Mouse (Mus musculus): ENCODE measurements around the gene Tra2a.

The Tra2a gene

GRCm38 (mm10) chr6:49233356-49233755 is 30.5 kb downstream of the Tra2a start:
- DNase-seq (ENCODE audit: low spot score in 2 of 2) = no peak

- no peak for DNase-seq (ENCODE audit: low spot score in 2 of 2)
Measured at GRCm38 (mm10) chr6:49228126-49228679, 35.6 kb downstream of the Tra2a start.

GRCm38 (mm10) chr6:49227184-49227735 is 36.6 kb downstream of the Tra2a start:
- DNase-seq (ENCODE audit: low spot score in 2 of 2) = no peak

- no peak for DNase-seq (ENCODE audit: low spot score in 2 of 2)
Measured at GRCm38 (mm10) chr6:49225728-49226123, 38.1 kb downstream of the Tra2a start.

GRCm38 (mm10) chr6:49224923-49225727 is 38.7 kb downstream of the Tra2a start:
- DNase-seq (ENCODE audit: low spot score in 2 of 2) = no peak

GRCm38 (mm10) chr6:49221906-49222305 is 41.9 kb downstream of the Tra2a start:
- DNase-seq (ENCODE audit: low spot score in 2 of 2) = no peak

GRCm38 (mm10) chr6:49219920-49220604 is 43.8 kb downstream of the Tra2a start:
- no peak for DNase-seq (ENCODE audit: low spot score in 2 of 2)

- no peak for DNase-seq (ENCODE audit: low spot score in 2 of 2)
Measured at GRCm38 (mm10) chr6:49219001-49219560, 44.8 kb downstream of the Tra2a start.

GRCm38 (mm10) chr6:49218275-49218802 is 45.5 kb downstream of the Tra2a start:
- no peak for DNase-seq (ENCODE audit: low spot score in 2 of 2)

GRCm38 (mm10) chr6:49217581-49218274 is 46.1 kb downstream of the Tra2a start:
- peak; percentile 14 to 34 for DNase-seq (ENCODE audit: low spot score in 2 of 2)

GRCm38 (mm10) chr6:49216811-49217542 is 46.9 kb downstream of the Tra2a start:
- DNase-seq (ENCODE audit: low spot score in 2 of 2) = no peak

- DNase-seq (ENCODE audit: low spot score in 2 of 2) = no peak
Measured at GRCm38 (mm10) chr6:49215748-49216585, 47.9 kb downstream of the Tra2a start.

GRCm38 (mm10) chr6:49214928-49215747 is 48.7 kb downstream of the Tra2a start, which contains the start of gene Igf2bp3:
Igf2bp3 (minus strand) TSS chr6:49214957.
- no peak for DNase-seq (ENCODE audit: low spot score in 2 of 2)

- DNase-seq (ENCODE audit: low spot score in 2 of 2) = no peak
Measured at GRCm38 (mm10) chr6:49214086-49214927, 49.5 kb downstream of the Tra2a start.

- no peak for DNase-seq (ENCODE audit: low spot score in 2 of 2)
Measured at GRCm38 (mm10) chr6:49213581-49214085, 50.2 kb downstream of the Tra2a start.

GRCm38 (mm10) chr6:49212931-49213580 is 50.8 kb downstream of the Tra2a start:
- DNase-seq (ENCODE audit: low spot score in 2 of 2) = no peak

GRCm38 (mm10) chr6:49212141-49212540 is 51.7 kb downstream of the Tra2a start:
- no peak for DNase-seq (ENCODE audit: low spot score in 2 of 2)
